Mouse (Mus musculus) MEL (cell line): ENCODE measurements around the gene Mylip.

Experiments used
- EP300 ChIP-seq, 2 experiments: IDR thresholded peaks; 2 replicates each; pipeline ENCODE4 v1.6.1; 2011; ENCODE audit warnings: improper control_type of control experiment in 2 of 2, low read length in 2 of 2, low read depth in 1 of 2, mild to moderate bottlenecking in 1 of 2
- POLR2A ChIP-seq, 2 experiments: IDR thresholded peaks; 2 replicates each; pipeline ENCODE4 v1.6.1; 2011 to 2012; ENCODE audit warnings: low read length in 2 of 2, mild to moderate bottlenecking in 2 of 2, control low read depth in 1 of 2, improper control_type of control experiment in 1 of 2, low read depth in 1 of 2, moderate library complexity in 1 of 2; ENCODE audit not compliant: control insufficient read depth in 1 of 2, insufficient read depth in 1 of 2, poor library complexity in 1 of 2
- TAL1 ChIP-seq: IDR thresholded peaks from 2 replicates; pipeline ENCODE4 v1.6.1; 2012; ENCODE audit warnings: mild to moderate bottlenecking, inconsistent platforms, low read length, moderate library complexity, mixed read lengths
- ZC3H11A ChIP-seq: IDR thresholded peaks from 2 replicates; pipeline ENCODE4 v1.6.1; 2012; ENCODE audit warnings: low read depth, mild to moderate bottlenecking, inconsistent platforms, low read length, improper control_type of control experiment
- ZNF384 ChIP-seq: IDR thresholded peaks from 2 replicates; pipeline ENCODE4 v1.6.1; 2012; ENCODE audit warnings: low read depth, mild to moderate bottlenecking, inconsistent platforms, low read length, improper control_type of control experiment

DNA sequence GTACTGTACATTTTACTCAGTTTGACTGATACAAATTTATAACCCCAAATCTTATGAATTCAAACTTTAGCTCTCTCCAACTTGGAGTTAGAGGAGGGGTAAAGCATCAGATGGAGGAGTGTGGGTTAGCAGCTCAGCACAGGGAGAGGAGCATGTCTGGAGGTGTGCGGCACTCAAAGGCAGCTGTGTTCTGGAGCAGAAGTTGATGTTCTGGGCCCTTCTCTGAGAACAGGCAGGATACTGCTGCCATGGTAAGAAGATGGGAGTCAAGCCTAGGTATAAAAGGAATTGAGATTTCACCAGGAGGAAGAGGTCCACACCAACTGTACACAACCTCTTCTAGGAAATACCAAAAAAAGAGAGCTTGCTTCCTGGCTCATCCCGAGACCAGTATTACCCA, 17.1 kb upstream of the Mylip start:
- TF ChIP-seq EP300 (IDR thresholded peaks at IDR 0.05; ENCODE audit: low read depth in 1 of 2, low read length in 2 of 2) (no peak), TAL1 (no peak), POLR2A (IDR thresholded peaks at IDR 0.05; ENCODE audit: control insufficient read depth in 1 of 2, insufficient read depth in 1 of 2, low read depth in 1 of 2, low read length in 2 of 2, poor library complexity in 1 of 2) (no peak), ZNF384 (no peak), ZC3H11A (no peak)
